Mouse (Mus musculus) liver, embryonic 14.5 days (tissue): ENCODE measurements around the gene Tekt4. TPM values are rescaled to one million over a fixed set of nuclear protein-coding genes. Genes with fewer than 3 reads are reported as not detected.

ENCODE experiments used
- ATAC-seq: fragments of 200-750 bp; cut with Nextera tagmentation; 2 replicates; pipeline ENCODE4 v1.8.0; 2017; ENCODE audit warnings: moderate number of reproducible peaks, mild to moderate bottlenecking, moderate library complexity; ENCODE audit not compliant: insufficient read depth
- DNase-seq, 3 experiments: peaks; one replicate each; pipeline ENCODE4 v3.0.0-alpha.2; 2012 to 2013; ENCODE audit warnings: low read depth in 3 of 3, low spot score in 3 of 3
- H3K27ac ChIP-seq: fragments of 300-500 bp; sonication (generic); 2 replicates; pipeline ENCODE4 v1.5.1; 2014; ENCODE audit warnings: moderate library complexity, mild to moderate bottlenecking, control low read depth, inconsistent platforms
- H3K27me3 ChIP-seq: fragments of 300-500 bp; sonication (generic); 2 replicates; pipeline ENCODE4 v1.6.1; 2014; ENCODE audit warnings: mild to moderate bottlenecking, low read length, moderate library complexity; ENCODE audit not compliant: control insufficient read depth, insufficient read depth
- H3K36me3 ChIP-seq: fragments of 300-500 bp; sonication (generic); replicated peaks from 2 replicates; pipeline ENCODE4 v1.6.1; 2014; ENCODE audit warnings: low read depth; ENCODE audit not compliant: control insufficient read depth, insufficient read depth
- H3K4me1 ChIP-seq, 2 experiments: fragments of 200-500 bp in 1 of 2; fragments of 300-500 bp in 1 of 2; sonication (generic) in 1 of 2; replicated peaks; 2 replicates each; pipeline ENCODE4 v1.6.1; 2012 to 2014; ENCODE audit warnings: antibody characterized with exemption in 1 of 2, inconsistent platforms in 1 of 2, low read length in 1 of 2; ENCODE audit not compliant: control insufficient read depth in 2 of 2, insufficient read depth in 2 of 2
- H3K4me2 ChIP-seq: fragments of 300-500 bp; sonication (generic); 2 replicates; pipeline ENCODE4 v1.6.1; 2014; ENCODE audit warnings: low read depth, mild to moderate bottlenecking, control low read depth, moderate library complexity
- H3K4me3 ChIP-seq, 2 experiments: fragments of 200-500 bp in 1 of 2; fragments of 300-500 bp in 1 of 2; sonication (generic) in 1 of 2; 2 replicates each; pipeline ENCODE4 v1.5.1; 2012 to 2014; ENCODE audit warnings: low read depth in 2 of 2, low read length in 2 of 2, mild to moderate bottlenecking in 2 of 2, control low read depth in 1 of 2, inconsistent platforms in 1 of 2, moderate library complexity in 1 of 2; ENCODE audit not compliant: insufficient read depth in 1 of 2
- H3K9ac ChIP-seq: fragments of 300-500 bp; sonication (generic); replicated peaks from 2 replicates; pipeline ENCODE4 v1.6.1; 2014; ENCODE audit warnings: mild to moderate bottlenecking, control low read depth, moderate library complexity
- H3K9me3 ChIP-seq: fragments of 300-500 bp; sonication (generic); 2 replicates; pipeline ENCODE4 v1.6.1; 2016; ENCODE audit warnings: low read length, mixed read lengths; ENCODE audit not compliant: control insufficient read depth
- CTCF ChIP-seq: IDR thresholded peaks from 2 replicates; pipeline ENCODE4 v1.5.1; 2016; ENCODE audit warnings: antibody characterized with exemption, low read depth, control low read depth
- EP300 ChIP-seq: IDR thresholded peaks from 2 replicates; pipeline ENCODE4 v1.6.1; 2016; ENCODE audit warnings: antibody characterized with exemption, low read depth
- WGBS: fragments of 180-500 bp; shearing (Covaris S2); extraction: QIAGEN DNeasy Blood & Tissue Kit; methylation state at CpG from one replicate; pipeline ENCODE4 v1.1.7; 2014; ENCODE audit not compliant: insufficient replicate concordance; 5-methylcytosine and 5-hydroxymethylcytosine counted together
- polyA plus RNA-seq, 2 experiments: library from polyadenylated mRNA; depleted of rRNA in 1 of 2; stranded (reverse) in 1 of 2; unstranded in 1 of 2; fragments of >200 nt; fragmentation: Nextera tagmentation in 1 of 2; extraction: Ambion mirVana in 1 of 2; gene quantifications; 2 replicates each; pipeline versions ENCODE4 v1.2.1 to v1.2.3; 2012 to 2014

The Tekt4 gene
- polyA plus RNA-seq, 2 experiments, result 0.07 TPM; not detected in 1

DNA sequence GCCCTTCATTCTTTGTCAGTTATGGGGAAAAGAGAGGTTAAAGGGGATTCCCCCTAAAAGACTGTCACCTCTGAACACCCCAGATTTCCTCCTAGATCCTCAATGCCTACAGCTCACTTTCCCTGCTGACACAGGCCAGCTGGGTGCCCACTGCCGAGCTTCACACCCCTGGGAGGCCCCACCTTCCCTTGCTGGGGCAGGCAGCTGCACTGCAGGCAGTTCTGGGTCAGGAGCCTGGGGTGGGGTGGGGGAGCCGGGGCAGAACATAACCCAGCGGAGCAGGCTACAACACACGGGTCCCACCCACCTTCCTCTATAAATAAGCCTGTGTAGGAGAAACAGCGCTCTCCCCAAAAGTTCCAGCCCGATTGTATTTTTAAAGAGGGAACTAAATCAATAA lies 24.5 kb upstream of the Tekt4 start:
- Histone ChIP-seq H3K9me3 (no peaks in the 10 kb centered on the region), H3K4me1 (no peaks in the 10 kb centered on the region), H3K9ac (no peak overlapping the region), H3K27me3 (peaks cover 35% of the 10 kb centered on the region), H3K4me3 (no peak overlapping the region), H3K27ac (no peak overlapping the region), H3K4me2 (no peak overlapping the region), H3K36me3 (no peaks in the 10 kb centered on the region)
- TF ChIP-seq CTCF (no peak), EP300 (no peak)
- DNase-seq (no peak), ATAC-seq (no peak)
- WGBS, result 34% methylated on average over 6 of the region's 6 CpGs

DNA sequence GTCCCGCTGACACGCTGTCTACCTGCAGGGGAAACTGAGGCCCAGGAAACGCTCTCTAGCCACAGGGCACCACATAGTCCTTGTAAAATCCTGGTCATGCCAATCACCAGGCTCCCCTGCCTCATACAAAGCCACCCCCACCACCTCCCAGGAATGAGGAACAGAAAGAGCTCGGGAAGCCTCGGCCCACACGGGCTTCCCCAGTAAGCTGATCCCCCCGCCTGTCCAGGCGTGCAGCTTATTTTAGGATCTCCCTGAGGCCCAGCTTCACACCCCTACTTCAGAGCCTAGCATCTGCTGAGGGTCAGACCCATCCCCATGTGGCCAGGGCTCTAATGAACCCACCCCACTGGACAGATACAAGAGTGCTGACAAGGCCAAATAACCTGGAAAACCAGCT lies 23.9 kb upstream of the Tekt4 start:
- H3K4me2 ChIP-seq, result no peak overlapping the region
- H3K36me3 ChIP-seq, result no peaks in the 10 kb centered on the region
- H3K9me3 ChIP-seq, result no peaks in the 10 kb centered on the region
- DNase-seq (no peak), ATAC-seq (no peak)
- 40% methylated on average over 8 of the region's 8 CpGs for WGBS
- no peak overlapping the region for H3K9ac ChIP-seq
- TF ChIP-seq EP300 (no peak), CTCF (no peak)
- peaks cover 40% of the 10 kb centered on the region for H3K27me3 ChIP-seq
- no peak overlapping the region for H3K4me3 ChIP-seq
- no peak overlapping the region for H3K27ac ChIP-seq
- no peaks in the 10 kb centered on the region for H3K4me1 ChIP-seq

- 2% methylated on average over 53 of the region's 53 CpGs for WGBS
- ATAC-seq (no peak), DNase-seq (no peak)
- Histone ChIP-seq H3K4me3 (peak overlapping the region; percentile 21 to 51; a peak in 3 of 4 replicates), H3K9me3 (no peaks in the 10 kb centered on the region), H3K27me3 (peaks cover 44% of the 10 kb centered on the region), H3K4me1 (no peaks in the 10 kb centered on the region), H3K4me2 (peak overlapping the region; percentile 48), H3K36me3 (no peaks in the 10 kb centered on the region), H3K9ac (no peak overlapping the region), H3K27ac (no peak overlapping the region)
- TF ChIP-seq CTCF, result no peak
- no peak for TF ChIP-seq EP300
Observed at GRCm38 (mm10) chr17:25432433-25433181, 21.8 kb upstream of the Tekt4 start.

DNA sequence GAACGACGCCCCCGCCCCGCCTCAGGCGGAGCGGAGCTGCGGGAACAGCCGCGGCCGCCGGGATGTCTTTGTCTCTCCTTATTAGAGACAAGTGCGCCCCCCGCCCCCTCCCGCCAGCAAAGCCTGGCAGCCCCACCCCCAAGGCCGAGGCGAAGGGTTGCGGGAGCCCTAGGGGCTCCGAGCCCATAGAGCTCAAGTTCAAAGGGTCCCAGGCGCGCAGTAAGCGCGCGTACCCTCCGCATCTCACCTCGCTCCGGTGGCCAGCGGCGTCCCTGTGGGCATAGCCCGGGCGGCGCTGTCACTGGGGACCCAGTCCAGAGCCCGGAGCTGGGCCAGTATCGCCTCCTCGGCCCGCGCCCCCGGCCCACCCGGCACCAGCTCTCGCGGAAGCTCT lies 21.2 kb upstream of the Tekt4 start:
- Histone ChIP-seq H3K36me3 (no peaks in the 10 kb centered on the region), H3K27ac (no peak overlapping the region), H3K4me3 (peak overlapping the region; percentile 41 to 51), H3K27me3 (peaks cover 44% of the 10 kb centered on the region), H3K4me2 (peak overlapping the region; percentile 48), H3K4me1 (no peaks in the 10 kb centered on the region), H3K9ac (no peak overlapping the region), H3K9me3 (no peaks in the 10 kb centered on the region)
- TF ChIP-seq EP300 (no peak), CTCF (no peak)
- no peak for DNase-seq
- no peak for ATAC-seq
- WGBS, result 1% methylated on average over 40 of the region's 40 CpGs

- under 1% methylated on average over 90 of the region's 103 CpGs for WGBS
Observed at GRCm38 (mm10) chr17:25433617-25434606, 20.5 kb upstream of the Tekt4 start, which contains the start of gene Cacna1h. Gene Cacna1h (minus strand): TSS chr17:25433783.

More at GRCm38 (mm10) chr17:25433617-25434606, 20.5 kb upstream of the Tekt4 start, which contains the start of gene Cacna1h:
- no peaks in the 10 kb centered on the region for H3K9me3 ChIP-seq
- TF ChIP-seq EP300 (no peak), CTCF (peak; percentile 45)
- no peak within 1 kb of the TSS for H3K27ac ChIP-seq
- no peak within 1 kb of the TSS for H3K9ac ChIP-seq
- peak within 1 kb of the TSS; percentile 48 for H3K4me2 ChIP-seq
- ATAC-seq (peak; percentile 59), DNase-seq (no peak)
- peak within 1 kb of the TSS; percentile 41 to 51 for H3K4me3 ChIP-seq
- no peaks in the 10 kb centered on the region for H3K4me1 ChIP-seq
- peaks cover 44% of the 10 kb centered on the region for H3K27me3 ChIP-seq
- no peaks in the 10 kb centered on the region for H3K36me3 ChIP-seq
